8 mouse cellular contexts compared by ENCODE assay signal in genomic region chr5:134099496-134100211, GRCm38 (mm10). TPM values are rescaled to one million over a fixed set of nuclear protein-coding genes. Genes with fewer than 3 reads are reported as not detected.
DNase-seq lines count a peak whose midpoint lies in the region; ATAC-seq and TF ChIP-seq lines count a peak whose summit lies in the region.

Gene Castor2, plus strand, starts transcription at chr5:134099711.

- peak within 1 kb of the TSS; percentile 82 for H3K27ac ChIP-seq in embryonic facial prominence, embryonic 11.5 days (replicated peaks; ENCODE audit: low read depth, low read length)
- H3K27ac ChIP-seq in heart, adult 2 months: peak within 1 kb of the TSS; percentile 86
- H3K27ac ChIP-seq in kidney, adult 2 months (ENCODE audit: insufficient read depth, low read depth, low read length): peak within 1 kb of the TSS; percentile 89
- no peak within 1 kb of the TSS; the same call in 1 of the 2 replicates for H3K27ac ChIP-seq in limb, embryonic 11.5 days (replicated peaks; ENCODE audit: low read depth, low read length)
- peak within 1 kb of the TSS; percentile 93 for H3K27ac ChIP-seq in midbrain, embryonic 13.5 days
- H3K27ac ChIP-seq in small intestine, adult 2 months (ENCODE audit: insufficient read depth, low read depth, low read length): no peak within 1 kb of the TSS

- peak within 1 kb of the TSS; percentile 92 for H3K4me2 ChIP-seq in embryonic facial prominence, embryonic 11.5 days (ENCODE audit: low read depth, low read length)
- peak within 1 kb of the TSS; percentile 86 for H3K4me2 ChIP-seq in limb, embryonic 11.5 days (ENCODE audit: low read depth, severe bottlenecking)
- H3K4me2 ChIP-seq in midbrain, embryonic 13.5 days (replicated peaks): peak within 1 kb of the TSS; percentile 86

- H3K4me3 ChIP-seq in erythroblast, embryonic 14.5 days (replicated peaks): peak within 1 kb of the TSS; percentile 51
- peak within 1 kb of the TSS; percentile 78 for H3K4me3 ChIP-seq in embryonic facial prominence, embryonic 11.5 days (ENCODE audit: low read depth, low read length)
- peak within 1 kb of the TSS; percentile 88 for H3K4me3 ChIP-seq in heart, adult 2 months
- H3K4me3 ChIP-seq in kidney, adult 2 months (ENCODE audit: insufficient read depth, low read depth, low read length): peak within 1 kb of the TSS; percentile 63
- peak within 1 kb of the TSS; percentile 75 for H3K4me3 ChIP-seq in limb, embryonic 11.5 days (ENCODE audit: low read depth, low read length)
- peak within 1 kb of the TSS; percentile 80 for H3K4me3 ChIP-seq in midbrain, embryonic 13.5 days (replicated peaks)
- peak within 1 kb of the TSS; percentile 85 for H3K4me3 ChIP-seq in small intestine, adult 2 months (ENCODE audit: low read depth, low read length)

- ATAC-seq in erythroblast, adult 5-6 weeks (replicated peaks; ENCODE audit: low FRiP score, poor library complexity, severe bottlenecking): no peak
- ATAC-seq in embryonic facial prominence, embryonic 11.5 days (replicated peaks; ENCODE audit: insufficient number of reproducible peaks, low FRiP score, low TSS enrichment, low read depth): peak; percentile 86
- ATAC-seq in limb, embryonic 11.5 days (ENCODE audit: insufficient number of reproducible peaks, low FRiP score, low TSS enrichment, low read depth): peak; percentile 81
- ATAC-seq in midbrain, embryonic 13.5 days: peak; percentile 91

- no peaks in the 10 kb centered on the region for H3K79me2 ChIP-seq in heart, adult 2 months (replicated peaks; ENCODE audit: control insufficient read depth, insufficient read depth, low read length)

- H3K27me3 ChIP-seq in erythroblast, embryonic 14.5 days (ENCODE audit: control insufficient read depth): peaks cover 24% of the 10 kb centered on the region
- H3K27me3 ChIP-seq in embryonic facial prominence, embryonic 11.5 days (ENCODE audit: control insufficient read depth, insufficient read depth, low read length): no peaks in the 10 kb centered on the region
- H3K27me3 ChIP-seq in heart, adult 2 months (ENCODE audit: control insufficient read depth, insufficient read depth, low read length): no peaks in the 10 kb centered on the region
- H3K27me3 ChIP-seq in kidney, adult 2 months (replicated peaks; ENCODE audit: control insufficient read depth, insufficient read depth, low read length): no peaks in the 10 kb centered on the region
- H3K27me3 ChIP-seq in limb, embryonic 11.5 days (ENCODE audit: control insufficient read depth, insufficient read depth, low read length): no peaks in the 10 kb centered on the region
- H3K27me3 ChIP-seq in midbrain, embryonic 13.5 days: no peaks in the 10 kb centered on the region
- no peaks in the 10 kb centered on the region for H3K27me3 ChIP-seq in small intestine, adult 2 months (ENCODE audit: control insufficient read depth, insufficient read depth, low read length)

- peak; percentile 96 for DNase-seq in embryonic facial prominence, embryonic 11.5 days (ENCODE audit: low spot score)
- peak; percentile 94 to 95 for DNase-seq in heart, adult 2 months
- peak; percentile 98 for DNase-seq in kidney, adult 2 months
- peak; percentile 97 for DNase-seq in limb, embryonic 11.5 days (ENCODE audit: low spot score)

- peak; percentile 72 for TF ChIP-seq POLR2A in heart, adult 2 months (IDR thresholded peaks at IDR 0.05; ENCODE audit: insufficient read depth, low read depth, low read length)
- peak; percentile 9 for TF ChIP-seq POLR2A in kidney, adult 2 months (IDR thresholded peaks at IDR 0.05; ENCODE audit: low read depth, low read length)
- TF ChIP-seq POLR2A in small intestine, adult 2 months (IDR thresholded peaks at IDR 0.05; ENCODE audit: low read depth, low read length): peak; percentile 85; the same call in 1 of the 2 replicates

- intact Hi-C loops in heart, adult 2 months (cut with DNase I): loop anchor here (5.0 kb wide), 1 partner anchor 78 kb away; the partner anchor contains the start of gene Rcc1l

- H3K4me1 ChIP-seq in erythroblast, embryonic 14.5 days (ENCODE audit: control insufficient read depth): no peaks in the 10 kb centered on the region; the same call in 1 of the 2 replicates
- no peaks in the 10 kb centered on the region for H3K4me1 ChIP-seq in embryonic facial prominence, embryonic 11.5 days (ENCODE audit: control insufficient read depth, insufficient read depth, low read length)
- H3K4me1 ChIP-seq in heart, adult 2 months (ENCODE audit: control insufficient read depth, insufficient read depth, low read length): peaks cover 6% of the 10 kb centered on the region
- peaks cover 11% of the 10 kb centered on the region; the same call in 1 of the 2 replicates for H3K4me1 ChIP-seq in kidney, adult 2 months (ENCODE audit: control insufficient read depth, insufficient read depth, low read length)
- peaks cover 7% of the 10 kb centered on the region for H3K4me1 ChIP-seq in limb, embryonic 11.5 days (ENCODE audit: control insufficient read depth, insufficient read depth, low read length)
- H3K4me1 ChIP-seq in midbrain, embryonic 13.5 days (replicated peaks): peaks cover 40% of the 10 kb centered on the region
- H3K4me1 ChIP-seq in small intestine, adult 2 months (ENCODE audit: control insufficient read depth, insufficient read depth, insufficient read length, low read length): peaks cover 8% of the 10 kb centered on the region

- TF ChIP-seq EP300 in heart, adult 2 months (IDR thresholded peaks at IDR 0.05; ENCODE audit: insufficient read depth, low read depth, low read length): no peak

- H3K9me3 ChIP-seq in erythroblast, embryonic 14.5 days (ENCODE audit: control insufficient read depth, low read length): peaks cover 4% of the 10 kb centered on the region
- no peaks in the 10 kb centered on the region for H3K9me3 ChIP-seq in embryonic facial prominence, embryonic 11.5 days (replicated peaks; ENCODE audit: control insufficient read depth, low read length)
- no peaks in the 10 kb centered on the region for H3K9me3 ChIP-seq in limb, embryonic 11.5 days (ENCODE audit: control insufficient read depth, low read length)
- no peaks in the 10 kb centered on the region for H3K9me3 ChIP-seq in midbrain, embryonic 13.5 days

- peak within 1 kb of the TSS; percentile 78 for H3K9ac ChIP-seq in embryonic facial prominence, embryonic 11.5 days (replicated peaks; ENCODE audit: low read length)
- H3K9ac ChIP-seq in heart, adult 2 months (ENCODE audit: low read depth, low read length): peak within 1 kb of the TSS; percentile 79
- H3K9ac ChIP-seq in limb, embryonic 11.5 days (ENCODE audit: low read length): peak within 1 kb of the TSS; percentile 64
- peak within 1 kb of the TSS; percentile 89 for H3K9ac ChIP-seq in midbrain, embryonic 13.5 days (replicated peaks)

- under 1% methylated on average over 53 of the region's 58 CpGs for WGBS in embryonic facial prominence, embryonic 11.5 days
- under 1% methylated on average over 57 of the region's 58 CpGs for WGBS in heart, adult 2 months
- WGBS in kidney, adult 2 months: under 1% methylated on average over 58 of the region's 58 CpGs
- under 1% methylated on average over 55 of the region's 58 CpGs for WGBS in limb, embryonic 11.5 days
- under 1% methylated on average over 46 of the region's 58 CpGs for WGBS in midbrain, embryonic 13.5 days
- WGBS in small intestine, adult 2 months: under 1% methylated on average over 50 of the region's 58 CpGs

- peak; percentile 23 for TF ChIP-seq CTCF in heart, adult 2 months (IDR thresholded peaks at IDR 0.05)
- no peak for TF ChIP-seq CTCF in kidney, adult 2 months (conservative IDR thresholded peaks at IDR 0.05; ENCODE audit: insufficient read depth, insufficient read length, low read depth, low read length)
- no peak for TF ChIP-seq CTCF in small intestine, adult 2 months (IDR thresholded peaks at IDR 0.05; ENCODE audit: extremely low read depth, insufficient read length, insufficient replicate concordance, low read depth, low read length)

- H3K36me3 ChIP-seq in erythroblast, embryonic 14.5 days (ENCODE audit: control insufficient read depth): no peaks in the 10 kb centered on the region
- H3K36me3 ChIP-seq in embryonic facial prominence, embryonic 11.5 days (replicated peaks; ENCODE audit: control insufficient read depth, insufficient read depth, low read depth, low read length): no peaks in the 10 kb centered on the region
- no peaks in the 10 kb centered on the region for H3K36me3 ChIP-seq in heart, adult 2 months (ENCODE audit: control insufficient read depth, insufficient read depth, low read length)
- no peaks in the 10 kb centered on the region for H3K36me3 ChIP-seq in kidney, adult 2 months (ENCODE audit: control insufficient read depth, insufficient read depth, low read length)
- no peaks in the 10 kb centered on the region for H3K36me3 ChIP-seq in limb, embryonic 11.5 days (ENCODE audit: control insufficient read depth, insufficient read depth, low read length)
- H3K36me3 ChIP-seq in midbrain, embryonic 13.5 days: no peaks in the 10 kb centered on the region
- H3K36me3 ChIP-seq in small intestine, adult 2 months (ENCODE audit: control insufficient read depth, insufficient read depth, low read length): no peaks in the 10 kb centered on the region

RNA-seq across cellular contexts. Expression of gene Castor2, which starts in this region (rescaled TPM):
- polyA plus RNA-seq in erythroblast, embryonic 14.5 days (2012): 0.01 TPM in 1 of 2 replicates, not detected in the other
- total RNA-seq in erythroblast, adult 5-6 weeks (2015; ENCODE audit: low replicate concordance): 1.3 TPM in 1 of 2 replicates, not detected in the other
- total RNA-seq in erythroblast, adult 5-6 weeks (2017; ENCODE audit: low replicate concordance): 0.09 and 0.28 TPM in 2 replicates
- 8.4 and 9.2 TPM in 2 replicates for polyA plus RNA-seq in embryonic facial prominence, embryonic 11.5 days (2014; fragmentation: Nextera tagmentation; extraction: Ambion mirVana)
- 10 to 100 TPM; 20.7 to 21.1 TPM for total RNA-seq in heart, adult 2 months (2021)
- 14.2 and 18.2 TPM in 2 replicates for polyA plus RNA-seq in heart, adult 2 months (2012; rRNA removed)
- 27.5 and 39.3 TPM in 2 replicates for polyA plus RNA-seq in kidney, adult 2 months (2012; rRNA removed)
- polyA plus RNA-seq in limb, embryonic 11.5 days (2014; fragmentation: Nextera tagmentation; extraction: Ambion mirVana): 9.2 and 11.8 TPM in 2 replicates
- polyA plus RNA-seq in midbrain, embryonic 13.5 days (2015; fragmentation: Nextera tagmentation; extraction: Ambion mirVana): 25.8 and 27.2 TPM in 2 replicates
- 10.8 and 20.0 TPM in 2 replicates for polyA plus RNA-seq in small intestine, adult 2 months (2012; rRNA removed)

Comparison
In these comparisons a context has a peak if more than half of its experiments do, and no peak if none do; other contexts are left out.
1. RNA of gene Castor2 (total RNA-seq): 20.7 to 21.1 TPM in heart, adult 2 months; 0.09 to 1.3 TPM in erythroblast, adult 5-6 weeks; every median in the first group is over 4 times any median in the second.
2. H3K27ac ChIP-seq: peak in embryonic facial prominence, embryonic 11.5 days (single experiment), heart, adult 2 months (single experiment), kidney, adult 2 months (single experiment) and midbrain, embryonic 13.5 days (single experiment); none in limb, embryonic 11.5 days (single experiment) and small intestine, adult 2 months (single experiment).
3. POLR2A ChIP-seq: peak in every context shown above with its lines; median percentile 85 in small intestine, adult 2 months; 72 in heart, adult 2 months; 9 in kidney, adult 2 months.
4. Peak in every context shown above with its lines, with median percentiles within 50 percentile points of each other: H3K4me3 ChIP-seq, DNase-seq, H3K4me2 ChIP-seq and H3K9ac ChIP-seq.